Mouse (Mus musculus): ENCODE data around the gene Bach2.

GRCm38 (mm10) chr4:32481366-32482055 is 242.9 kb downstream of the Bach2 start:
- TF ChIP-seq POLR2A (IDR thresholded peaks at IDR 0.05; ENCODE audit: borderline replicate concordance, extremely low read depth, low read depth, low read length) (no peak), CTCF (IDR thresholded peaks at IDR 0.05; ENCODE audit: insufficient read depth, low read length) (no peak)
